In the genomic region with DNA sequence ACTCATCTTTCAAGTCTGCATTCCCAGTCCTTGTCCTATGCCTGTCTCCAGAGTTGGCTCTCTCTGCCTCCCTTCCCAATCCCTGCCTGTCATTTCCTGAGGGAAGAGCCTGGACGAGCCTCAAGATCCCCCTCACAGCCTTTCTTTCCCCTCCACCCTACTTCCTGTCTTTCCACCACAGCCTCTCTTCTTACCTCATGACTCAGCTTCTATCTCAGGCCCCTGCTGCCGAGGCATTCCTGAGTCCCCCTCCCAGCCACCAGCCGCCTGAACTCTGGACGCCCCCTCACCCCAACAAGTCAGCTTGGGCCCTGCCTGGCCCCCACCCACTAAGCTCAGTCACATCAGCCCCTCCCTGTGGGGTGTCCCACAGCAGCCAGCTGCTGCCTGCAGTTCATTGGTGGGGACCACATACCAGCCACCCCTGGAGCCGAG, we compare ENCODE assay signal across 10 mouse cellular contexts.
DNase-seq lines count a peak whose midpoint lies in the region; ATAC-seq and TF ChIP-seq lines count a peak whose summit lies in the region.
"Had no signal": no experiment of that assay in that cellular context is flagged by ENCODE, and none has a peak within 500 bp of the region (broad histone marks: within the 10 kb centered on the region; RNA-seq: fewer than 3 reads in every experiment).

No protein-coding gene starts in this region.

- no peak overlapping the region for H3K27ac ChIP-seq in heart, embryonic 12.5 days (ENCODE audit: poor library complexity, severe bottlenecking)
- no peak overlapping the region for H3K27ac ChIP-seq in neural tube, embryonic 14.5 days (ENCODE audit: low read depth, low read length)
- no peak overlapping the region for H3K27ac ChIP-seq in limb, embryonic 14.5 days (replicated peaks; ENCODE audit: low read depth, low read length)

- H3K9ac ChIP-seq in heart, embryonic 12.5 days = no peak overlapping the region
- no peak overlapping the region for H3K9ac ChIP-seq in neural tube, embryonic 14.5 days (replicated peaks; ENCODE audit: low read depth, low read length)
- H3K9ac ChIP-seq in limb, embryonic 14.5 days (ENCODE audit: low read depth, low read length, severe bottlenecking) = no peak overlapping the region

- no peaks in the 10 kb centered on the region for H3K36me3 ChIP-seq in heart, embryonic 12.5 days
- no peaks in the 10 kb centered on the region for H3K36me3 ChIP-seq in neural tube, embryonic 14.5 days (ENCODE audit: control insufficient read depth, insufficient read depth, low read length)
- H3K36me3 ChIP-seq in limb, embryonic 14.5 days (ENCODE audit: control insufficient read depth, insufficient read depth, low read length) = no peaks in the 10 kb centered on the region

- TF ChIP-seq POLR2A in limb, embryonic 14.5 days (IDR thresholded peaks at IDR 0.05; ENCODE audit: borderline replicate concordance, extremely low read depth, insufficient read depth, insufficient read length) = no peak

- peak; percentile 45; the same call in 1 of the 2 replicates for ATAC-seq in heart, embryonic 12.5 days (ENCODE audit: insufficient number of reproducible peaks, low FRiP score)
- ATAC-seq in neural tube, embryonic 14.5 days (ENCODE audit: low read depth) = peak; percentile 34; the same call in 1 of the 2 replicates
- peak; percentile 53; the same call in 1 of the 2 replicates for ATAC-seq in limb, embryonic 14.5 days (ENCODE audit: low FRiP score, low read depth)
- ATAC-seq in CD4-positive, CD25-positive, alpha-beta regulatory T cell, adult 4 months = no peak
- ATAC-seq: forebrain, embryonic 16.5 days; inflammation-experienced regulatory T-cells, adult 6 months had no signal

- H3K4me3 ChIP-seq in heart, embryonic 12.5 days = no peak overlapping the region
- no peak overlapping the region for H3K4me3 ChIP-seq in neural tube, embryonic 14.5 days (ENCODE audit: low read depth, low read length)
- no peak overlapping the region for H3K4me3 ChIP-seq in limb, embryonic 14.5 days (replicated peaks; ENCODE audit: low read length)

- no peaks in the 10 kb centered on the region for H3K9me3 ChIP-seq in heart, embryonic 12.5 days (replicated peaks)
- H3K9me3 ChIP-seq in neural tube, embryonic 14.5 days (ENCODE audit: control insufficient read depth, low read length) = no peaks in the 10 kb centered on the region
- no peaks in the 10 kb centered on the region for H3K9me3 ChIP-seq in limb, embryonic 14.5 days (ENCODE audit: control insufficient read depth, low read length)

- H3K4me1 ChIP-seq in heart, embryonic 12.5 days (replicated peaks) = peaks cover 14% of the 10 kb centered on the region
- no peaks in the 10 kb centered on the region for H3K4me1 ChIP-seq in neural tube, embryonic 14.5 days (ENCODE audit: control insufficient read depth, insufficient read depth, low read length)
- no peaks in the 10 kb centered on the region for H3K4me1 ChIP-seq in limb, embryonic 14.5 days (ENCODE audit: control insufficient read depth, insufficient read depth, low read length)

- 32% methylated on average over 5 of the region's 5 CpGs for WGBS in heart, embryonic 12.5 days
- 59% methylated on average over 5 of the region's 5 CpGs for WGBS in neural tube, embryonic 14.5 days
- 35% methylated on average over 5 of the region's 5 CpGs for WGBS in limb, embryonic 14.5 days

- H3K27me3 ChIP-seq in heart, embryonic 12.5 days (replicated peaks) = peaks cover 39% of the 10 kb centered on the region
- no peaks in the 10 kb centered on the region for H3K27me3 ChIP-seq in neural tube, embryonic 14.5 days (ENCODE audit: control insufficient read depth, insufficient read depth, low read length)
- no peaks in the 10 kb centered on the region for H3K27me3 ChIP-seq in limb, embryonic 14.5 days (ENCODE audit: control insufficient read depth, insufficient read depth, low read length)

- H3K4me2 ChIP-seq in heart, embryonic 12.5 days = no peak overlapping the region
- no peak overlapping the region for H3K4me2 ChIP-seq in neural tube, embryonic 14.5 days (ENCODE audit: low read depth, low read length)
- no peak overlapping the region for H3K4me2 ChIP-seq in limb, embryonic 14.5 days (replicated peaks; ENCODE audit: low read depth, low read length, severe bottlenecking)

- no peak for DNase-seq in heart, postnatal 4 days
- no peak for DNase-seq in neural tube, embryonic 10.5 days (ENCODE audit: extremely low spot score, low spot score)
- no peak for DNase-seq in limb, embryonic 14.5 days (ENCODE audit: low spot score)
- peak; percentile 22 for DNase-seq in yolk sac, embryonic 10.5 days (ENCODE audit: low spot score)
- no peak for DNase-seq in urinary bladder, postnatal 14 days (ENCODE audit: low spot score)
